Mouse (Mus musculus) forebrain, embryonic 15.5 days (tissue): ENCODE results near the gene L3mbtl1. TPM values are rescaled to one million over a fixed set of nuclear protein-coding genes. Genes with fewer than 3 reads are reported as not detected.

Experiments
- ATAC-seq: fragments of 200-750 bp; cut with Nextera tagmentation; replicated peaks from 2 replicates; pipeline ENCODE4 v1.8.0; 2017; ENCODE audit warnings: mild to moderate bottlenecking, moderate TSS enrichment, moderate library complexity
- H3K27ac ChIP-seq: fragments of 300-500 bp; sonication (generic); replicated peaks from 2 replicates; pipeline ENCODE4 v1.5.1; 2015; ENCODE audit warnings: mild to moderate bottlenecking, inconsistent platforms
- H3K27me3 ChIP-seq: fragments of 300-500 bp; sonication (generic); 2 replicates; pipeline ENCODE4 v1.6.1; 2015; ENCODE audit warnings: inconsistent platforms
- H3K36me3 ChIP-seq: fragments of 300-500 bp; sonication (generic); 2 replicates; pipeline ENCODE4 v1.6.1; 2015; ENCODE audit warnings: mild to moderate bottlenecking, inconsistent platforms
- H3K4me1 ChIP-seq: fragments of 300-500 bp; sonication (generic); 2 replicates; pipeline ENCODE4 v1.6.1; 2015; ENCODE audit warnings: inconsistent platforms
- H3K4me2 ChIP-seq: fragments of 300-500 bp; sonication (generic); replicated peaks from 2 replicates; pipeline ENCODE4 v1.6.1; 2015; ENCODE audit warnings: mild to moderate bottlenecking, inconsistent platforms
- H3K4me3 ChIP-seq: fragments of 300-500 bp; sonication (generic); 2 replicates; pipeline ENCODE4 v1.5.1; 2015; ENCODE audit warnings: mild to moderate bottlenecking, inconsistent platforms
- H3K9ac ChIP-seq: fragments of 300-500 bp; sonication (generic); replicated peaks from 2 replicates; pipeline ENCODE4 v1.6.1; 2015; ENCODE audit warnings: mild to moderate bottlenecking, inconsistent platforms
- H3K9me3 ChIP-seq: fragments of 300-500 bp; sonication (generic); 2 replicates; pipeline ENCODE4 v1.6.1; 2016; ENCODE audit warnings: inconsistent platforms
- WGBS: fragments of 180-500 bp; shearing (Covaris S2); methylation state at CpG from one replicate; pipeline ENCODE4 v1.1.7; 2015; ENCODE audit warnings: mixed read lengths; 5-methylcytosine and 5-hydroxymethylcytosine counted together
- polyA plus RNA-seq: library from polyadenylated mRNA; unstranded; fragments of >200 nt; fragmentation: Nextera tagmentation; extraction: Ambion mirVana; gene quantifications from 2 replicates; pipeline ENCODE4 v1.2.1, GENCODE M21; 2015

The L3mbtl1 gene
- polyA plus RNA-seq, 1 experiment from 2014 or later: 1.3 TPM

GRCm38 (mm10) chr2:162927918-162928585 lies 15.2 kb upstream of the L3mbtl1 start:
- H3K4me2 ChIP-seq: no peak overlapping the region
- H3K9ac ChIP-seq: no peak overlapping the region
- WGBS: 66% methylated on average over 3 of the region's 3 CpGs
- peaks cover 13% of the 10 kb centered on the region for H3K4me1 ChIP-seq
- H3K27me3 ChIP-seq: no peaks in the 10 kb centered on the region
- no peak overlapping the region for H3K4me3 ChIP-seq
- no peak for ATAC-seq
- H3K9me3 ChIP-seq: no peaks in the 10 kb centered on the region
- H3K27ac ChIP-seq: no peak overlapping the region
- peaks cover 3% of the 10 kb centered on the region; the same call in 1 of the 2 replicates for H3K36me3 ChIP-seq

- H3K9ac ChIP-seq: no peak overlapping the region
- no peak for ATAC-seq
- no peaks in the 10 kb centered on the region for H3K9me3 ChIP-seq
- H3K36me3 ChIP-seq: peaks cover 19% of the 10 kb centered on the region
- no peak overlapping the region for H3K4me3 ChIP-seq
- no peaks in the 10 kb centered on the region for H3K27me3 ChIP-seq
- H3K27ac ChIP-seq: no peak overlapping the region
- 91% methylated on average over 3 of the region's 3 CpGs for WGBS
- H3K4me1 ChIP-seq: peaks cover 20% of the 10 kb centered on the region
- no peak overlapping the region for H3K4me2 ChIP-seq
These were observed 13.6 kb upstream of the L3mbtl1 start for GRCm38 (mm10) chr2:162929704-162930103.

- ATAC-seq: peak; percentile 58
- peak overlapping the region; percentile 100 for H3K9ac ChIP-seq
- peaks cover 20% of the 10 kb centered on the region for H3K4me1 ChIP-seq
- peaks cover 28% of the 10 kb centered on the region for H3K36me3 ChIP-seq
- peak overlapping the region; percentile 79 for H3K4me2 ChIP-seq
- WGBS: under 1% methylated on average over 18 of the region's 18 CpGs
- no peaks in the 10 kb centered on the region for H3K9me3 ChIP-seq
- no peaks in the 10 kb centered on the region for H3K27me3 ChIP-seq
- peak overlapping the region; percentile 98 for H3K27ac ChIP-seq
- H3K4me3 ChIP-seq: peak overlapping the region; percentile 98
These were observed 12.7 kb upstream of the L3mbtl1 start for GRCm38 (mm10) chr2:162930516-162931122.

DNA sequence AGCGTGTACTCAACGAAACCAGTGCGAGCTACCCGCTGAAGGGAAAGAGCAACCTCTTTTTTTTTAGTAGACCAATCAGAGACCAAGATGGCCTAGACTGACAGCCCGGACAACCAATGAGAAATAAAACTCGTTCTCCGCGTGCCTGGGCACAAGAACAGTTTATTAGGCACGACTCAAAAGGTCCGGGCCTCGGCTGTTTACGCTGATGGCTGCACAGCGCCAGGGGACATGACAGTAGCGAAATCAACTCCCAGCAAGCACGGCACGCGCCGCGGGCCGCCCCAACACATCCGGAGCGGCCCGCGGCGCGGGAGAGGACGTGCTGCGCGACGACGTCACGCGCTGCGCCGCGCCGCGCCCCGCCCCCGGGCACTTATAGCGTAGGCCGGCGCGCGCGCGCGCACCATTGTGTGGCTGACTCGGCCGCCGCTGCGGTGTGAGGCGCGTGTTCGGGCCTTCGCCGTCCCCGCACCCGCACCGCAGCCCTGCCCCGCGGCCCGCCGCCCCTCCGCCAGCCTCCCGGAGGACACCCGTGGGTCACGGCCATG lies 12.1 kb upstream of the L3mbtl1 start, which contains the start of gene Srsf6:
TSS of gene Srsf6 (plus strand) at position 406 of the 551 bp plus-strand sequence.
- under 1% methylated on average over 56 of the region's 68 CpGs for WGBS
- Histone ChIP-seq H3K27ac (peak within 1 kb of the TSS; percentile 98), H3K27me3 (no peaks in the 10 kb centered on the region), H3K4me2 (peak within 1 kb of the TSS; percentile 79), H3K9ac (peak within 1 kb of the TSS; percentile 100), H3K4me3 (peak within 1 kb of the TSS; percentile 98), H3K36me3 (peaks cover 33% of the 10 kb centered on the region), H3K4me1 (peaks cover 20% of the 10 kb centered on the region), H3K9me3 (no peaks in the 10 kb centered on the region)
- ATAC-seq: peak; percentile 93

DNA sequence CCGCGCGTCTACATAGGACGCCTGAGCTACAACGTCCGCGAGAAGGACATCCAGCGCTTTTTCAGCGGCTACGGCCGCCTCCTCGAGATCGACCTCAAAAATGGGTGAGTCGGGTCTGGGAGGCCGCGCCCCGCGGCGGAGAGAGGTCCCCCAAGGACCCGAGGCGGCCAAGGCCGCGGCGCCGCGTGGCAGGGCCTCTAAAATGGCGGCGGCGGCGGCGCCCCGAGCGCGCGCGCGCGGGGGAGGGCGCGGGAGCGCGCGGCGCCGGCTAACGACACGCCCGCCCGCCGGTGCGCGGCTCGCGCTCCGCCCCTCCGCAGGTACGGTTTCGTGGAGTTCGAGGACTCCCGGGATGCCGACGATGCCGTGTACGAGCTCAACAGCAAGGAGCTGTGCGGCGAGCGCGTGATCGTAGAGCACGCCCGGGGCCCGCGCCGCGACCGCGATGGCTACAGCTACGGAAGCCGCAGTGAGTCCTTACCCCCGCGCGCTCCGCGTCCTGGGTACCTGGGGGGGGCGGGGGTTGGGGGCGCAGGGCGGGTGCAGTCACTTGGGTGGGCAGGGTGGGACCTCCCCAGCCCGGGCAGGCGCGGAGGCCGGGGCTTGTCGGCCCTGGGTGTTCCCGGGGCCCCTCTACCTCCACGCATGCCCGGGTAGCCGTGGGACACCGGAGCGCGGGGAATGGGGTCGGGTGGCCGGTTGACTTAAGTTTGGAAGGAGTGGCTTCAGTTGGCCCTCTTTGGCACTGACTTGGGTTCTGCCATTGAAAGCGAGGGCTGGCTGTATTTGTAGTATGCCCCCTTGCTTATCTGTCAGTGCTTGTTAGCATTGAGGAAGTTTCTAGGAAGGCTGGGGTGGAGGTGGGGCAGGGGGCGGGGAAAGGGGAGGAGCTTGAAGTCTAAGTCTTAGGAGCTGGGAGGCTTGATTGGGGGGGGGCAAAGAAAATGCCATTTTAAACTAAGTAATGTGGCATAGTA lies 11.3 kb upstream of the L3mbtl1 start:
- under 1% methylated on average over 72 of the region's 103 CpGs for WGBS
- Histone ChIP-seq H3K9me3 (no peaks in the 10 kb centered on the region), H3K4me3 (peak overlapping the region; percentile 98), H3K9ac (peak overlapping the region; percentile 100), H3K4me1 (peaks cover 20% of the 10 kb centered on the region), H3K27ac (peak overlapping the region; percentile 98), H3K36me3 (peaks cover 40% of the 10 kb centered on the region), H3K4me2 (peak overlapping the region; percentile 66), H3K27me3 (no peaks in the 10 kb centered on the region)
- peak; percentile 62 for ATAC-seq

GRCm38 (mm10) chr2:162932706-162933105 lies 10.6 kb upstream of the L3mbtl1 start:
- H3K9ac ChIP-seq: no peak overlapping the region
- no peaks in the 10 kb centered on the region for H3K9me3 ChIP-seq
- peak overlapping the region; percentile 98 for H3K4me3 ChIP-seq
- H3K36me3 ChIP-seq: peaks cover 45% of the 10 kb centered on the region
- H3K27ac ChIP-seq: no peak overlapping the region
- H3K4me2 ChIP-seq: peak overlapping the region; percentile 66
- H3K27me3 ChIP-seq: no peaks in the 10 kb centered on the region
- whole genome bisulfite sequencing: 56% methylated on average over 4 of the region's 4 CpGs
- no peak for ATAC-seq
- H3K4me1 ChIP-seq: peaks cover 20% of the 10 kb centered on the region

- Histone ChIP-seq H3K27me3 (no peaks in the 10 kb centered on the region), H3K4me3 (no peak overlapping the region), H3K9me3 (no peaks in the 10 kb centered on the region), H3K4me2 (no peak overlapping the region), H3K4me1 (peaks cover 20% of the 10 kb centered on the region), H3K9ac (no peak overlapping the region), H3K36me3 (peaks cover 61% of the 10 kb centered on the region), H3K27ac (no peak overlapping the region)
- ATAC-seq: no peak
- 95% methylated on average over 19 of the region's 19 CpGs for WGBS
These were observed 8.9 kb upstream of the L3mbtl1 start for GRCm38 (mm10) chr2:162934421-162934820.

- no peaks in the 10 kb centered on the region for H3K9me3 ChIP-seq
- 97% methylated on average over 3 of the region's 3 CpGs for WGBS
- no peak for ATAC-seq
These were observed 7.6 kb upstream of the L3mbtl1 start for GRCm38 (mm10) chr2:162935700-162936099.

DNA sequence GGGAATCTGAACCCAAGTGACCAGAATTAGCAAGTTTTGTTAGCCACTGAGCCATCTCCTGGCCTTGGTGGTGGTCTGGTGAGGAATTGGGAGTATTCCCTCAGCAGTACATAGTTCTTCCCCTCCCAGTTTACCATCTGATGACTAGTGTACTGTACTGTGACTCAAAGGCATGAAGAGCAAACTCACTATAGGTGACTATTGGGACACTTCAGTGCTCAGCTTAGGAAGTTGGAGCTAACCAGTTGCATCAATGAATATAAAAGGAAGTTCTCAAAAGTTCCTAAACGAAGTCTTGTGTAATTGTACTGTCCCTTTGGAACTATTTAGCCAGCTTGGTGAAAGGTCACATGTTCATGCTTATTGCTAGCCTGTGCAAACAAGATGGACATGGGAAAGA lies 3.7 kb upstream of the L3mbtl1 start:
- H3K36me3 ChIP-seq: peaks cover 59% of the 10 kb centered on the region
- peaks cover 12% of the 10 kb centered on the region for H3K4me1 ChIP-seq
- no peak overlapping the region for H3K27ac ChIP-seq
- no peak for ATAC-seq
- no peak overlapping the region for H3K9ac ChIP-seq
- no peaks in the 10 kb centered on the region for H3K27me3 ChIP-seq
- H3K4me2 ChIP-seq: no peak overlapping the region
- WGBS: 71% methylated on average over 1 of the region's 1 CpGs
- H3K9me3 ChIP-seq: no peaks in the 10 kb centered on the region
- H3K4me3 ChIP-seq: no peak overlapping the region

More at GRCm38 (mm10) chr2:162935700-162936099, 7.6 kb upstream of the L3mbtl1 start:
- Histone ChIP-seq H3K27ac (no peak overlapping the region), H3K27me3 (no peaks in the 10 kb centered on the region), H3K4me1 (peaks cover 15% of the 10 kb centered on the region), H3K4me2 (no peak overlapping the region), H3K4me3 (no peak overlapping the region), H3K36me3 (peaks cover 74% of the 10 kb centered on the region), H3K9ac (no peak overlapping the region)

GRCm38 (mm10) chr2:162943931-162944330 lies 659 bp downstream of the L3mbtl1 start:
- Histone ChIP-seq H3K9me3 (no peaks in the 10 kb centered on the region), H3K4me2 (peak overlapping the region; percentile 91), H3K27ac (no peak overlapping the region), H3K4me1 (peaks cover 15% of the 10 kb centered on the region), H3K9ac (no peak overlapping the region), H3K27me3 (no peaks in the 10 kb centered on the region), H3K36me3 (peaks cover 21% of the 10 kb centered on the region), H3K4me3 (peak overlapping the region; percentile 56)
- 6% methylated on average over 11 of the region's 11 CpGs for WGBS
- ATAC-seq: no peak

- Histone ChIP-seq H3K4me2 (no peak overlapping the region), H3K27ac (no peak overlapping the region), H3K36me3 (no peaks in the 10 kb centered on the region), H3K9ac (no peak overlapping the region), H3K9me3 (no peaks in the 10 kb centered on the region), H3K4me1 (peaks cover 15% of the 10 kb centered on the region), H3K27me3 (no peaks in the 10 kb centered on the region), H3K4me3 (no peak overlapping the region)
- 90% methylated on average over 5 of the region's 5 CpGs for WGBS
- ATAC-seq: no peak
These were observed 3.7 kb downstream of the L3mbtl1 start for GRCm38 (mm10) chr2:162946964-162947363.
